Mouse (Mus musculus): ENCODE measurements at regions not wholly inside any gene's neighbourhood (a gene's known extent, or its start where the extent isn't known, plus 50 kb on each side); places are given as distances from the start of the nearest gene placed in this dataset.

DNA sequence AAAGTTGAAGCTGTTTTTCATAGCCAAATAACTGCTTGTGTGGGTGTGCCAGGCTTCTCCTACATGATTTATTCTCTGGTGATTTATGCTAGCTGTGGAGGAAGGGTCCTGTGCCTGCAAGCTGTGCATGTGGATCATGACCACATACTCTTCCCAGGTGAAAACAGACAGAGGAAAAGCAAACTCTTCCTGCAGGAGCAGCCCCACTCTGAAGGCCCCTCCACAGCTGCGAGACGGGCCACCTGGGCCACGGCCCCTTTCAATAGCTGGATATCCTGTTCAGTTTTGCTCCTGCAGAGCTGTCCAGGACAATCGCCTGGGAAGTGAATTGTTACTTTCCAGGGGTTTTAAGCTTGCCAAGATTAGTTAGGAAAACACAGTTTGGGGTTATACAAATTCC is 722.3 kb upstream of the Marcks start:
- ATAC-seq (no peak), DNase-seq (ENCODE audit: low read depth, low spot score) (no peak)
- in situ Hi-C loops (cut with MboI; ENCODE audit: low pct_unique_long_range_greater_than_20kb), result no loop called here
- POLR2A ChIA-PET, result no interaction called here
- no peaks in the 10 kb centered on the region for H3K27me3 ChIP-seq
- CTCF ChIA-PET, result interaction anchor here (1.0 kb wide), 1 partner anchor 12 kb away, joined by 3 read pairs; no protein-coding TSS in a partner anchor
- no peak for TF ChIP-seq CTCF (IDR thresholded peaks at IDR 0.05)

DNA sequence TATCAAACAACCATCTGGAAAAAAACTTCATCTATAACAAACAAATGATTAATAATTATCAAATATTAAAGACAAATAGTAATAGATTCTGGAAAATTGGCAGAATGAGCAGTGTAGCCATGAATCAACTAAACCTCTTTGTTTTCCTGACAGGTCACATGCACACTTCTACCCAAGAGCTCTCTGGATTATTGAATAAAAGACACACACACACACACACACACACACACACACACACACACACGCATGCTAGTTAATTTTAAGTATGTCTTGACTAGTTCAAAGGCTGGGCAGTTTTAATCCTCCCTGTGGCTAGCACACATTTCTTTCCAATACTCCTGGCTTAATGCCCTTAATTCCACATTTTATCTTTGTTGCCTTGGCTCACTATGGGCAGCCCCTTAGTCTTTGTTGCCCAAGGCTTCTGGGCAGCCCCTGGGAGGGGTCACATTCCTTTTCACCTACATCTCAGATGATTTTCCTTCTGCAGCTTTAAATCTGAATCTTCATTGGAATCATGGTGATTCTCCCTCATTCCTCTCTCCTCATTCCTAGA is 710.6 kb upstream of the Marcks start:
- H3K27me3 ChIP-seq, result no peaks in the 10 kb centered on the region
- POLR2A ChIA-PET, result no interaction called here
- DNase-seq (ENCODE audit: low read depth, low spot score) (no peak), ATAC-seq (no peak)
- CTCF ChIA-PET, result interaction anchor here (1.2 kb wide), 1 partner anchor 11 kb away, joined by 3 read pairs; no protein-coding TSS in a partner anchor
- TF ChIP-seq CTCF (IDR thresholded peaks at IDR 0.05), result no peak
- in situ Hi-C loops (cut with MboI; ENCODE audit: low pct_unique_long_range_greater_than_20kb), result no loop called here

DNA sequence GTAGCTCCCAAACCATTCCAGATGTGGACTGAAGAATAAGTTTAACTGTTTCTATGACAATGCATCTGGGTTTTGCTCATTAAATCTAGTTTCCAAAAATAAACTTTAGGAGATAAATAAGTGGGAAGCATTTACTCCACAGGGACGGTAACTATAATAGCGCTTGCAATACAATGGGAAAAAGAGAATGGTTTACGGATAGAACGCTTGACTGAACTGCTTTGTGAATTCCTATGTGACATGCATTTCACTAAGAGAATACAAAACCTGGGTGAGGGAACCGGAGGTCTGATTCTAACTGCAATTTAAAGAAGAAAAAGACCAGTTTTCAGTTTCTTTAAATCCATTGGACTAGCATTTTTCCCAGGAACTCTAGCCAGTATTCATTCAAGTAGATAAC is 704.1 kb upstream of the Marcks start:
- ATAC-seq, result no peak
- POLR2A ChIA-PET, result no interaction called here
- no peak for DNase-seq (ENCODE audit: low read depth, low spot score)
- no peaks in the 10 kb centered on the region for H3K27me3 ChIP-seq
- CTCF ChIA-PET, result no interaction called here
- TF ChIP-seq CTCF (IDR thresholded peaks at IDR 0.05), result no peak
- in situ Hi-C loops (cut with MboI; ENCODE audit: low pct_unique_long_range_greater_than_20kb), result no loop called here

DNA sequence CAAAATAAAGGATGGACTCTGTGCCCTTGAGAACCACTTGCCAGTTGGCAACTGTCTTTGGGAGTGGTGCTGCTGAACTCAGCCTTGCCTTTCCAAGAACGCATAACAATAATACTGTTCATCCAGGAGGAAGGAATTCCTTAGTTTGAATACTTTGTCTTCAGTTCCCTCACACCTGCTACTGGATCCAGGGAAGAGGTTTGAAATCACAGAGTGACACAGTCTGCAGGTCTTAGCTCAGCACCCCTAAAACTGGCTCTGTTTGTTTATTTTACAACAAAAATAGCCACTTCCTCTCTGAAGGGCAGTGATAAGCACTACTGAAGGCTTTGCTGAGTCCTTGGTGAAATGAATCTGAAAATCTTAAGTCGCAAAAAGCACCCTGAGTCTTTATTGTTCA is 703.1 kb upstream of the Marcks start:
- no peak for DNase-seq (ENCODE audit: low read depth, low spot score)
- in situ Hi-C loops (cut with MboI; ENCODE audit: low pct_unique_long_range_greater_than_20kb), result no loop called here
- ChIA-PET POLR2A (no interaction called here), CTCF (no interaction called here)
- no peaks in the 10 kb centered on the region for H3K27me3 ChIP-seq
- TF ChIP-seq CTCF (IDR thresholded peaks at IDR 0.05), result no peak
- ATAC-seq, result no peak

DNA sequence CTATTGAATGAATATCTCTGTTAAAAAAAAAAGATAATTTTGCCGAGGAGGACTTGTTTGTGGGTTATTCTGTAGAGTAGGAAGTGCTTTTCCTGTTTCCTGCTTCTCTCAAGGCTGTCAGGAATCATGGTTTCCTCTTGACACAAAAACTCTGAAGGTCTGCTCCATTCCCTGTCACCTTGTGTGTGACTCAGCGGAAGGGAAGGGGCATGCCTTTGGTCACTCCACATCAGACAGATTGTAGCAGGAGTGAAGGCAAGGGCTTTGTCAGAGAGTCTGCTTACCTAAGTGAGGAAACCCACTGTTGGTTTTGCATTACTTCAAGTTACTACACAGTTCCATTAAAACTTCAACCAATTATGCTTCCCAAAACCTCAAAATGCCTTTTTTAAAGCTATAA is 699.0 kb upstream of the Marcks start:
- ATAC-seq (no peak), DNase-seq (ENCODE audit: low read depth, low spot score) (no peak)
- ChIA-PET POLR2A (no interaction called here), CTCF (interaction anchor here (0.9 kb wide), 1 partner anchor 19 kb away, joined by 3 read pairs; no protein-coding TSS in a partner anchor)
- no peaks in the 10 kb centered on the region for H3K27me3 ChIP-seq
- in situ Hi-C loops (cut with MboI; ENCODE audit: low pct_unique_long_range_greater_than_20kb), result no loop called here
- TF ChIP-seq CTCF (IDR thresholded peaks at IDR 0.05), result no peak

DNA sequence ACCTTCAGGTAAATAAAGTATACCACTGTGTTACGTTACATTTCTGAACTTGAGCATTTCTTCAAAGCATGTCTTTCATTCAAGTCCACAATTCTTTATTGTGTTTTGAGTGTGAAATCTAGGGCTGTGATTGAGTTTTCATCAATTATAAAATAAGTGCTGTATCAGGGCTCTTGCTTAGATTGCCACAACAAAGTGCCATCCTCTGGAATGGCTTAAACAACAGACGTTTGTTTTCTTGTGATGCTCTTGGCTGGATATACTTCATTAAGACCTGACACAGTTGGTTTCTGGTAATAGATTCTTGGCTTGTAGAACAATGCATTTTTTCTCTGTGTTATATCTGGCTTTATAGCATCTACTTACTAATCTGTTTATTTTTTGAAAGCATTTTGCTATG is 674.3 kb upstream of the Marcks start:
- ATAC-seq, result no peak
- ChIA-PET POLR2A (interaction anchor here (0.7 kb wide), 1 partner anchor 17 kb away, joined by 3 read pairs; no protein-coding TSS in a partner anchor), CTCF (no interaction called here)
- in situ Hi-C loops (cut with MboI; ENCODE audit: low pct_unique_long_range_greater_than_20kb), result no loop called here
- no peak for TF ChIP-seq CTCF (IDR thresholded peaks at IDR 0.05)
- DNase-seq (ENCODE audit: low read depth, low spot score), result no peak
- H3K27me3 ChIP-seq, result no peaks in the 10 kb centered on the region

- TF ChIP-seq CTCF (IDR thresholded peaks at IDR 0.05), result no peak
- DNase-seq (ENCODE audit: low read depth, low spot score) (no peak), ATAC-seq (no peak)
- in situ Hi-C loops (cut with MboI; ENCODE audit: low pct_unique_long_range_greater_than_20kb), result no loop called here
- H3K27me3 ChIP-seq, result no peaks in the 10 kb centered on the region
- ChIA-PET POLR2A (interaction anchor here (0.7 kb wide), 1 partner anchor 16 kb away, joined by 3 read pairs; no protein-coding TSS in a partner anchor), CTCF (no interaction called here)
These were observed 673.7 kb upstream of the Marcks start for GRCm38 (mm10) chr10:37812405-37812851.

DNA sequence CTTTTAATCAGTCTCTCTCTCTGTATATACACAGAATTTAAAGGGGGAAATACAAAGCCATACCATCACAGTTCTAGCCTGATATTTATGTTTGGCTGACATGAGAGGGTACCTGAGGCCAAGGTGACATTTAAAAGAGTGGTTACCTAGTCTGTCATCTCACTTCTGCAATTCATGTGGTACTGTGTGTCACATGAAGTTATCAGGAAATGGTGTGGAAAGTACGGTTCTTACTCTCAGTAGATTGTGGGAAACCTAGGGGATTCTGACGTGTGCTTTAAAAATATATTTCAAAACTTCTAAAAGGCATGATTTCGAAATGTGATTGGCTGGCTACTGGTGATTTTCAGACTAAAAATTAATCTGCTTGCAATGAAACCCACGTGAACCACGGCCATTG is 673.1 kb upstream of the Marcks start:
- ATAC-seq (no peak), DNase-seq (ENCODE audit: low read depth, low spot score) (no peak)
- no peak for TF ChIP-seq CTCF (IDR thresholded peaks at IDR 0.05)
- ChIA-PET CTCF (interaction anchor here (1.3 kb wide), 1 partner anchor 352 kb away, joined by 3 read pairs; no protein-coding TSS in a partner anchor), POLR2A (no interaction called here)
- in situ Hi-C loops (cut with MboI; ENCODE audit: low pct_unique_long_range_greater_than_20kb), result no loop called here
- no peaks in the 10 kb centered on the region for H3K27me3 ChIP-seq

DNA sequence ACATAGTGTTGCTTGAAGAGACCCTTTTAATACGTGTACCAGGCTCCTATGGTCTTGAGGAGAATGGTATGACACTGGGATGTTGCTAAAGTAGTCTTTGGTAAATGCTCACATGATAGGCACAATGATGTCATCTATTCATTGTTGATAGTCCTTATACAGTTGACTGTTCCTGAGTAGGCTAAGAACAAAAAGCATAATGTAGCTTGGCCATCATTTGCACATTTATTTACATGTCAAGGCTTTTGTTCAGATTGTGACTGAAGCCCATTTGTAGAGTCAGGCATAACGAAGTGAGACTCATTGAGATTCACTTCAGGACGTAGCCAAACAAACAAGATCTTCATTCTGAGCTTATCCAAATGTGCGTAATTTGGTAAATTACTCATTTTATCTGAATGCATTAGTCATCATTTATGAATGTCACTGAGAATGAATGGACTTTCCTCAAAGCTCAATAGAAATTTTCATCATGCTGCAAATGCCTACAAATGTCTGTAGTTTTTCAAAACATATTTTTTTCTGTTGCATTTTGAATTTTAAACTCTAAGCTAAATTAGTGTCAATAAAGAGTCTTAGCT is 664.6 kb upstream of the Marcks start:
- DNase-seq (ENCODE audit: low read depth, low spot score) (no peak), ATAC-seq (no peak)
- H3K27me3 ChIP-seq, result no peaks in the 10 kb centered on the region
- CTCF ChIA-PET, result interaction anchor here (0.6 kb wide), 1 partner anchor 254 kb away, joined by 4 read pairs; no protein-coding TSS in a partner anchor
- no peak for TF ChIP-seq CTCF (IDR thresholded peaks at IDR 0.05)
- in situ Hi-C loops (cut with MboI; ENCODE audit: low pct_unique_long_range_greater_than_20kb), result loop anchor here (10.0 kb wide), 1 partner anchor 669 kb away; the partner anchor contains the start of gene Marcks
- POLR2A ChIA-PET, result interaction anchor here (0.6 to 1.1 kb wide), 2 partner anchors 79 to 727 kb away, joined by 3 read pairs; no protein-coding TSS in a partner anchor

DNA sequence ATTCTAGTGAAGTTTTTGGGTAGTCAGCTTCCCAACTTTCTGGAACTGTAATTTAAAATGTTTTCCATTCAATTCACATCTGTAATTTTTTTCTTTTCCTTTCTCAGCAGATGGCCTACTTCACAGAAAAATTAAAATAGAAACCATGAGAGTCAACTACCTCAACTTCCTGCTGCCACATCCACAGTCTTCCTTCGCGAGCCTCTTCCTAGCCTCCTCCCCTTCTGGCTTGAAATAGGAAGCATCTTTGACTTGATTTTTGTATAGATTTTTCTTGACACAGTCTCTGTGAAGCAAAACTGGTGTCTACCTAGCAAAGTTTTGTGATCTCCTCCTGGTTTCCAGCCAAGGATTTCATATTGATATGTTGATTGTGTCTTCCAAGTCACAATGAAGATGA is 660.7 kb upstream of the Marcks start:
- no peaks in the 10 kb centered on the region for H3K27me3 ChIP-seq
- in situ Hi-C loops (cut with MboI; ENCODE audit: low pct_unique_long_range_greater_than_20kb), result no loop called here
- no peak for ATAC-seq
- CTCF ChIA-PET, result no interaction called here
- TF ChIP-seq CTCF (IDR thresholded peaks at IDR 0.05), result no peak
- DNase-seq (ENCODE audit: low read depth, low spot score), result no peak
- POLR2A ChIA-PET, result no interaction called here

- H3K27me3 ChIP-seq, result no peaks in the 10 kb centered on the region
- TF ChIP-seq CTCF (IDR thresholded peaks at IDR 0.05), result no peak
- POLR2A ChIA-PET, result no interaction called here
- CTCF ChIA-PET, result no interaction called here
- ATAC-seq (no peak), DNase-seq (ENCODE audit: low read depth, low spot score) (no peak)
- in situ Hi-C loops (cut with MboI; ENCODE audit: low pct_unique_long_range_greater_than_20kb), result no loop called here
These were observed 659.6 kb upstream of the Marcks start for GRCm38 (mm10) chr10:37798285-37798684.
